Mouse (Mus musculus) cerebellum, adult 2 months (tissue): ENCODE measurements at regions not wholly inside any gene's neighbourhood (a gene's known extent, or its start where the extent isn't known, plus 50 kb on each side); places are given as distances from the start of the nearest gene placed in this dataset.

Source experiments
- CTCF ChIP-seq: fragments of 200-500 bp; IDR thresholded peaks from 2 replicates; pipeline ENCODE4 v1.5.1; 2011; ENCODE audit warnings: low read depth, mild to moderate bottlenecking, control low read depth, low read length, moderate library complexity, borderline replicate concordance; ENCODE audit not compliant: insufficient read depth
- POLR2A ChIP-seq: fragments of 200-500 bp; IDR thresholded peaks from 2 replicates; pipeline ENCODE4 v1.6.1; 2011; ENCODE audit warnings: low read length, control low read depth, borderline replicate concordance; ENCODE audit not compliant: insufficient read depth

DNA sequence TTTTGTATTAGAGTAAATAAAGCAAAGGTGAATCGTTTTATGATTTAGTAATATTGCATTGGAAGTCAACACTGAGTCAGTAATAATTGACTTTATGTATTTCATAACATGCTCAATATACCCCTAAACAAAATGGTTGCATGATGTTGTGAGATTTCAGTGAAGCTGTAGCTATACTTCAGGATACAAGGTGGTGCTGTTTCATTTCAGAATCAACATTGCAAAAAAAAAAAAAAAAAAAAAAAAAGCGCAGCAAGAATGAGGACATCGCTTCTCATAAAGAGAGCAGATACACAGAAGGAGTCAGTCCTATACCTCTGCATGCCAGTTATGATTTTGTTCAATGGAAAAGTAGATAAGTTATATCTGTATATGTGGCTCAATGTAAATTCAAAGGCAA, 389.7 kb upstream of the Manea start:
- TF ChIP-seq CTCF: no peak
- TF ChIP-seq POLR2A: no peak
